Mouse (Mus musculus) MEL (cell line): Measurements from ENCODE around the gene Kif26b. TPM values are rescaled to one million over a fixed set of nuclear protein-coding genes. Genes with fewer than 3 reads are reported as not detected.

Source experiments
- DNase-seq: peaks from one replicate; pipeline ENCODE4 v3.0.0; 2011; ENCODE audit warnings: low read depth, low spot score
- H3K27ac ChIP-seq: 2 replicates; pipeline ENCODE4 v1.5.1; 2012; ENCODE audit warnings: low read depth, mild to moderate bottlenecking, control low read depth, low read length, moderate library complexity; ENCODE audit not compliant: control insufficient read depth
- H3K27me3 ChIP-seq, 2 experiments: fragments of 150-350 bp in 1 of 2; sonication (generic) in 1 of 2; 2 replicates each; pipeline ENCODE4 v1.6.1; 2012; ENCODE audit warnings: low read length in 2 of 2, mild to moderate bottlenecking in 2 of 2, improper control_type of control experiment in 1 of 2, moderate library complexity in 1 of 2; ENCODE audit not compliant: insufficient read depth in 2 of 2, control insufficient read depth in 1 of 2
- H3K36me3 ChIP-seq, 2 experiments: 2 replicates each; pipeline ENCODE4 v1.6.1; 2012 to 2014; ENCODE audit warnings: low read length in 2 of 2, improper control_type of control experiment in 1 of 2, inconsistent platforms in 1 of 2, mild to moderate bottlenecking in 1 of 2; ENCODE audit not compliant: insufficient read depth in 2 of 2, control insufficient read depth in 1 of 2
- H3K4me1 ChIP-seq, 2 experiments: fragments of 150-350 bp in 1 of 2; sonication (generic) in 1 of 2; 2 replicates each; pipeline ENCODE4 v1.6.1; 2012; ENCODE audit warnings: low read length in 2 of 2, improper control_type of control experiment in 1 of 2, mild to moderate bottlenecking in 1 of 2; ENCODE audit not compliant: insufficient read depth in 2 of 2, control insufficient read depth in 1 of 2
- H3K4me3 ChIP-seq, 2 experiments: fragments of 150-350 bp in 1 of 2; sonication (generic) in 1 of 2; 2 replicates each; pipeline ENCODE4 v1.5.1; 2012; ENCODE audit warnings: low read depth in 2 of 2, low read length in 2 of 2, mild to moderate bottlenecking in 2 of 2, moderate library complexity in 2 of 2, control low read depth in 1 of 2, improper control_type of control experiment in 1 of 2; ENCODE audit not compliant: control insufficient read depth in 1 of 2, insufficient read depth in 1 of 2
- H3K79me2 ChIP-seq: 2 replicates; pipeline ENCODE4 v1.6.1; 2012; ENCODE audit warnings: mild to moderate bottlenecking, low read length, moderate library complexity; ENCODE audit not compliant: control insufficient read depth, poor library complexity, insufficient read depth
- H3K9ac ChIP-seq: 2 replicates; pipeline ENCODE4 v1.6.1; 2012; ENCODE audit warnings: low read depth, mild to moderate bottlenecking, control low read depth, low read length, moderate library complexity; ENCODE audit not compliant: control insufficient read depth, poor library complexity, severe bottlenecking
- H3K9me3 ChIP-seq: fragments of 150-350 bp; sonication (generic); replicated peaks from 2 replicates; pipeline ENCODE4 v1.6.1; 2012; ENCODE audit warnings: mild to moderate bottlenecking, low read length, improper control_type of control experiment, moderate library complexity; ENCODE audit not compliant: insufficient read depth
- BHLHE40 ChIP-seq: IDR thresholded peaks from 2 replicates; pipeline ENCODE4 v1.6.1; 2012; ENCODE audit warnings: low read depth, mild to moderate bottlenecking, inconsistent platforms, low read length, improper control_type of control experiment, borderline replicate concordance
- CHD1 ChIP-seq: IDR thresholded peaks from 2 replicates; pipeline ENCODE4 v1.6.1; 2012; ENCODE audit warnings: low read depth, mild to moderate bottlenecking, inconsistent platforms, low read length, improper control_type of control experiment
- CHD2 ChIP-seq: IDR thresholded peaks from 2 replicates; pipeline ENCODE4 v1.6.1; 2011; ENCODE audit warnings: low read length, improper control_type of control experiment
- EP300 ChIP-seq, 2 experiments: IDR thresholded peaks; 2 replicates each; pipeline ENCODE4 v1.6.1; 2011; ENCODE audit warnings: improper control_type of control experiment in 2 of 2, low read length in 2 of 2, low read depth in 1 of 2, mild to moderate bottlenecking in 1 of 2
- GABPA ChIP-seq: IDR thresholded peaks from 2 replicates; pipeline ENCODE4 v1.6.1; 2012; ENCODE audit warnings: low read depth, mild to moderate bottlenecking, inconsistent platforms, low read length, improper control_type of control experiment, moderate library complexity
- GATA1 ChIP-seq: IDR thresholded peaks from 2 replicates; pipeline ENCODE4 v1.6.1; 2011; ENCODE audit warnings: low read depth, low read length, improper control_type of control experiment
- MAX ChIP-seq: IDR thresholded peaks from 2 replicates; pipeline ENCODE4 v1.6.1; 2011; ENCODE audit warnings: low read length, improper control_type of control experiment
- MYC ChIP-seq: IDR thresholded peaks from 2 replicates; pipeline ENCODE4 v1.6.1; 2011; ENCODE audit warnings: low read depth, mild to moderate bottlenecking, low read length, improper control_type of control experiment, moderate library complexity
- POLR2A ChIP-seq, 2 experiments: IDR thresholded peaks; 2 replicates each; pipeline ENCODE4 v1.6.1; 2011 to 2012; ENCODE audit warnings: low read length in 2 of 2, mild to moderate bottlenecking in 2 of 2, control low read depth in 1 of 2, improper control_type of control experiment in 1 of 2, low read depth in 1 of 2, moderate library complexity in 1 of 2; ENCODE audit not compliant: control insufficient read depth in 1 of 2, insufficient read depth in 1 of 2, poor library complexity in 1 of 2
- POLR2AphosphoS2 ChIP-seq: IDR thresholded peaks from 2 replicates; pipeline ENCODE4 v1.6.1; 2011; ENCODE audit warnings: low read length, improper control_type of control experiment
- RCOR1 ChIP-seq: IDR thresholded peaks from 2 replicates; pipeline ENCODE4 v1.6.1; 2012; ENCODE audit warnings: low read depth, mild to moderate bottlenecking, inconsistent platforms, low read length, improper control_type of control experiment
- SMC3 ChIP-seq: IDR thresholded peaks from 2 replicates; pipeline ENCODE4 v1.6.1; 2011; ENCODE audit warnings: low read depth, low read length, improper control_type of control experiment
- TBP ChIP-seq: IDR thresholded peaks from 2 replicates; pipeline ENCODE4 v1.8.0; 2011; ENCODE audit warnings: low read depth, low read length, improper control_type of control experiment
- TCF12 ChIP-seq: IDR thresholded peaks from 2 replicates; pipeline ENCODE4 v1.6.1; 2014; ENCODE audit warnings: low read depth, mild to moderate bottlenecking, inconsistent platforms, low read length, improper control_type of control experiment, moderate library complexity
- UBTF ChIP-seq: IDR thresholded peaks from 2 replicates; pipeline ENCODE4 v1.6.1; 2012; ENCODE audit warnings: low read depth, mild to moderate bottlenecking, inconsistent platforms, low read length, improper control_type of control experiment, moderate library complexity, borderline replicate concordance; ENCODE audit not compliant: insufficient read depth
- USF1 ChIP-seq: IDR thresholded peaks from 2 replicates; pipeline ENCODE4 v1.6.1; 2014; ENCODE audit warnings: low read depth, mild to moderate bottlenecking, inconsistent platforms, low read length, improper control_type of control experiment, moderate library complexity
- USF2 ChIP-seq, 2 experiments: IDR thresholded peaks; 2 replicates each; pipeline ENCODE4 v1.6.1; 2011 to 2012; ENCODE audit warnings: improper control_type of control experiment in 2 of 2, low read length in 2 of 2, borderline replicate concordance in 1 of 2, inconsistent platforms in 1 of 2, low read depth in 1 of 2, mild to moderate bottlenecking in 1 of 2; ENCODE audit not compliant: insufficient read depth in 1 of 2
- ZKSCAN1 ChIP-seq: IDR thresholded peaks from 2 replicates; pipeline ENCODE4 v1.6.1; 2012; ENCODE audit warnings: low read depth, mild to moderate bottlenecking, inconsistent platforms, low read length, improper control_type of control experiment, moderate library complexity
- ZMIZ1 ChIP-seq: IDR thresholded peaks from 2 replicates; pipeline ENCODE4 v1.6.1; 2012; ENCODE audit warnings: low read depth, mild to moderate bottlenecking, inconsistent platforms, low read length, improper control_type of control experiment, moderate library complexity
- ZNF384 ChIP-seq: IDR thresholded peaks from 2 replicates; pipeline ENCODE4 v1.6.1; 2012; ENCODE audit warnings: low read depth, mild to moderate bottlenecking, inconsistent platforms, low read length, improper control_type of control experiment
- polyA plus RNA-seq, 2 experiments: library from polyadenylated mRNA; stranded (reverse) in 1 of 2; unstranded in 1 of 2; fragments of >175 nt in 1 of 2; fragments of >200 nt in 1 of 2; gene quantifications; 2 replicates each; pipeline versions ENCODE4 v1.2.1 to v1.2.4; 2012; ENCODE audit warnings: low replicate concordance in 2 of 2, low read depth in 1 of 2; ENCODE audit not compliant: insufficient read length in 2 of 2, insufficient read depth in 1 of 2, missing spikeins in 1 of 2
- total RNA-seq: library from RNA; depleted of rRNA; stranded (reverse); fragments of 300-350 nt; gene quantifications from 2 replicates; pipeline ENCODE4 v1.2.3, GENCODE M21; 2012

Kif26b gene
- total and polyA plus RNA-seq, 3 experiments, result 0.08 to 0.50 TPM; not detected in 1

- Histone ChIP-seq H3K27ac (no peak overlapping the region), H3K9ac (no peak overlapping the region), H3K27me3 (no peaks in the 10 kb centered on the region), H3K4me3 (no peak overlapping the region), H3K36me3 (no peaks in the 10 kb centered on the region), H3K79me2 (no peaks in the 10 kb centered on the region), H3K4me1 (peaks cover 0 to 5% of the 10 kb centered on the region in 2 experiments; a peak in 1 of 4 replicates), H3K9me3 (no peaks in the 10 kb centered on the region)
- TF ChIP-seq ZMIZ1, result no peak
- no peak for TF ChIP-seq GABPA
- TF ChIP-seq POLR2AphosphoS2, result no peak
- TF ChIP-seq USF1, result no peak
- no peak for TF ChIP-seq UBTF
- no peak for TF ChIP-seq CHD1
- TF ChIP-seq RCOR1, result no peak
- TF ChIP-seq MYC, result no peak
- TF ChIP-seq TBP, result no peak
- no peak for TF ChIP-seq TCF12
- TF ChIP-seq EP300 (IDR thresholded peaks at IDR 0.05; ENCODE audit: low read depth in 1 of 2, low read length in 2 of 2), result no peak
- no peak for TF ChIP-seq GATA1
- no peak for DNase-seq
Measured at GRCm38 (mm10) chr1:178832571-178832970, 303.6 kb downstream of the Kif26b start.

- Histone ChIP-seq H3K4me1 (peaks cover 0 to 5% of the 10 kb centered on the region in 2 experiments; a peak in 1 of 4 replicates), H3K27ac (no peak overlapping the region), H3K9me3 (no peaks in the 10 kb centered on the region), H3K79me2 (no peaks in the 10 kb centered on the region), H3K27me3 (no peaks in the 10 kb centered on the region), H3K36me3 (peaks cover 0 to 4% of the 10 kb centered on the region in 2 experiments; a peak in 2 of 4 replicates), H3K4me3 (no peak overlapping the region), H3K9ac (no peak overlapping the region)
- no peak for DNase-seq
- TF ChIP-seq GABPA (no peak), SMC3 (no peak), ZNF384 (no peak), POLR2A (IDR thresholded peaks at IDR 0.05; ENCODE audit: control insufficient read depth in 1 of 2, insufficient read depth in 1 of 2, low read depth in 1 of 2, low read length in 2 of 2, poor library complexity in 1 of 2) (no peak), USF2 (IDR thresholded peaks at IDR 0.05; ENCODE audit: borderline replicate concordance in 1 of 2, insufficient read depth in 1 of 2, low read depth in 1 of 2, low read length in 2 of 2) (no peak), MAX (no peak), BHLHE40 (no peak), CHD2 (no peak), ZKSCAN1 (no peak)
Measured at GRCm38 (mm10) chr1:178835805-178836204, 306.9 kb downstream of the Kif26b start.
